Mouse (Mus musculus) heart, embryonic 13.5 days (tissue): ENCODE results near the gene Gngt2. TPM values are rescaled to one million over a fixed set of nuclear protein-coding genes. Genes with fewer than 3 reads are reported as not detected.

ENCODE experiments used
- ATAC-seq: fragments of 200-750 bp; cut with Nextera tagmentation; 2 replicates; pipeline ENCODE4 v1.8.0; 2017; ENCODE audit warnings: moderate TSS enrichment; ENCODE audit not compliant: insufficient number of reproducible peaks, low FRiP score, low TSS enrichment; ENCODE audit errors: extremely low read depth
- H3K27ac ChIP-seq: fragments of 300-500 bp; sonication (generic); replicated peaks from 2 replicates; pipeline ENCODE4 v1.5.1; 2015; ENCODE audit warnings: moderate library complexity, mild to moderate bottlenecking, inconsistent platforms
- H3K27me3 ChIP-seq: fragments of 300-500 bp; sonication (generic); replicated peaks from 2 replicates; pipeline ENCODE4 v1.6.1; 2015; ENCODE audit warnings: mild to moderate bottlenecking, inconsistent platforms
- H3K36me3 ChIP-seq: fragments of 300-500 bp; sonication (generic); 2 replicates; pipeline ENCODE4 v1.6.1; 2015; ENCODE audit warnings: mild to moderate bottlenecking, inconsistent platforms
- H3K4me1 ChIP-seq: fragments of 300-500 bp; sonication (generic); 2 replicates; pipeline ENCODE4 v1.6.1; 2015; ENCODE audit warnings: inconsistent platforms
- H3K4me2 ChIP-seq: fragments of 300-500 bp; sonication (generic); 2 replicates; pipeline ENCODE4 v1.6.1; 2015; ENCODE audit warnings: inconsistent platforms, mild to moderate bottlenecking, moderate library complexity
- H3K4me3 ChIP-seq: fragments of 300-500 bp; sonication (generic); 2 replicates; pipeline ENCODE4 v1.5.1; 2015; ENCODE audit warnings: moderate library complexity, mild to moderate bottlenecking, inconsistent platforms
- H3K9ac ChIP-seq: fragments of 300-500 bp; sonication (generic); 2 replicates; pipeline ENCODE4 v1.6.1; 2015; ENCODE audit warnings: inconsistent platforms, mild to moderate bottlenecking, moderate library complexity
- H3K9me3 ChIP-seq: fragments of 300-500 bp; sonication (generic); 2 replicates; pipeline ENCODE4 v1.6.1; 2016; ENCODE audit warnings: inconsistent platforms
- WGBS: fragments of 180-500 bp; shearing (Covaris S2); methylation state at CpG from one replicate; pipeline ENCODE4 v1.1.7; 2015; ENCODE audit warnings: mixed read lengths; 5-methylcytosine and 5-hydroxymethylcytosine counted together
- polyA plus RNA-seq: library from polyadenylated mRNA; unstranded; fragments of >200 nt; fragmentation: Nextera tagmentation; extraction: Ambion mirVana; gene quantifications from 2 replicates; pipeline ENCODE4 v1.2.1, GENCODE M21; 2015

The Gngt2 gene
- 36.6 and 41.4 TPM in 2 replicates for polyA plus RNA-seq

DNA sequence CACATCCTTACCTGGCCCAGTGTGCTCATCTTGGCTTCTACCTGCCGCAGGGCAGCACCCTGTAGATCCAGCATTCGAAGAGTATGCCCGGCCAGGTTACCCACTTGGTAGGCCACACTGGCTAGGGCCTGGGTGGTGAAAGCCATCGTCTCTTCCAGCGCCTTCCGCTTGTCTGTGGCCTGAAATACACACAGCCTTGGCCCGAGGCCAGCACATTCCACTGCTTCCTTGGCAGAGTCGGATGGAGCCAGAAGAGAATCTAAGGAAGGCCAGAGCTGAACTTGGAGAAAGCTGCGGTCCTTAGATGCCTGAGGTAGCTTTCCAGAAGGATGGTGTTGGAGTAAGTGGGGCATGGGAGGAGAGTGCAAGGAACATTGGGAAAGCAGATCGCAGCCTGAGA, at the start of gene Gngt2:
Gene Gngt2 (plus strand): TSS at position 158 of the 400 bp plus-strand sequence.
- H3K36me3 ChIP-seq = no peaks in the 10 kb centered on the region
- no peak for ATAC-seq
- WGBS = 19% methylated on average over 10 of the region's 10 CpGs

GRCm38 (mm10) chr11:95789451-95789891, 47.5 kb upstream of the Gngt2 start:
- WGBS = 79% methylated on average over 8 of the region's 8 CpGs
- Histone ChIP-seq H3K4me2 (no peak overlapping the region), H3K4me1 (peaks cover 15% of the 10 kb centered on the region), H3K4me3 (no peak overlapping the region), H3K36me3 (0 out of 2 replicates have a peak, but pooled peaks cover 4% of the 10 kb centered on the region), H3K27ac (no peak overlapping the region), H3K27me3 (no peaks in the 10 kb centered on the region), H3K9ac (no peak overlapping the region), H3K9me3 (peaks cover 6% of the 10 kb centered on the region; the same call in 1 of the 2 replicates)
- no peak for ATAC-seq

More for the DNA sequence above, at the start of gene Gngt2:
- peak within 1 kb of the TSS; percentile 70 for H3K27ac ChIP-seq
- peak within 1 kb of the TSS; percentile 64 for H3K4me2 ChIP-seq
- H3K4me1 ChIP-seq = peaks cover 64% of the 10 kb centered on the region
- H3K27me3 ChIP-seq = peaks cover 48% of the 10 kb centered on the region
- H3K9me3 ChIP-seq = no peaks in the 10 kb centered on the region
- H3K4me3 ChIP-seq = peak within 1 kb of the TSS; percentile 9
- H3K9ac ChIP-seq = peak within 1 kb of the TSS; percentile 33

DNA sequence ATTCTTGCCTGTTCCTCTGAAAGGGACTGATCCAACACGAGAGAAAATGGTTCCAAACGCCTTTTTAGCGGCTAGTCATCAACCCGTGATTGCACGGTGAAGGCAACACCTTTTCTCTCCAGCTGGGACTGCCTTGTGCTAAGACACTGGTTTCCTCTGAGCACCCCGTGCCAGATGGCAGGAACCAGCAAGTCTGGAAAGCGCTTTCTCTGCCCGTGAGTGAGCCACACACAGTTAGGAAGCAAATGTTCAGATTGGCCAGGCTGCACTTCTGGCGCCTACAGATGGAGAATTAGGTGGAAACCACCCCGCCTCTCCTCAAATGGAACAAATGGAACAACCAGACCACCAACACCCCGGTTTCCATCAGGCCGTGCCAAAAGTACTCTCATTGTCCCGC, 45.2 kb upstream of the Gngt2 start:
- Histone ChIP-seq H3K27me3 (peaks cover 9% of the 10 kb centered on the region), H3K4me2 (no peak overlapping the region), H3K4me1 (peaks cover 37% of the 10 kb centered on the region), H3K36me3 (no peaks in the 10 kb centered on the region), H3K9ac (no peak overlapping the region), H3K4me3 (no peak overlapping the region), H3K27ac (no peak overlapping the region), H3K9me3 (no peaks in the 10 kb centered on the region)
- WGBS = 78% methylated on average over 13 of the region's 13 CpGs
- no peak for ATAC-seq

DNA sequence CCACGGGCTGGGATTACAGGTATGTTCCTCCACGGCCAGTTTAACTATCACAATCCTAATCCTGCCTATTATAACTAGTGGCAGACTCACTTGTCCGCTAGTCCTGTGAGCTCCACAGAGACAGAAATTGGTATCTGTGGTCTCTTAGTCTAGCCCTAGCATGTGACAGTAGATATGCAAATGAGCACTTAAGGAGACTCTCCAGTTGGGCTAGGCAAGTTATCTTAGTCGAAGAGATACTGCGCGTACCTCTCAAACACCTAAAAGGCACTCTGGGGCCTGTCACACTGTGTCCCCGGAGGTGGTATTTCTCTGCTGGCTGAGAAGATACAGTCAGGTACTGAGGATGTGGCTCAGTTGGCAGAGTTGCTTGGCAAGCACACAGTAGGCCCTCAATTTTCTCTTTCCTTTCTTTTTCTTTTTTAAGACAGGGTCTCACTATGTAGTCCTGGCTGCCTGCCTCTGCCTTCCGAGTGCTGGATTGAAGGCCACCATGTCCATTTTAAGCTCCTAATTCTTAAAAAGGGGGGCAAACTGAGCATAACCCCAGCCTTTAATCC, 44.0 kb upstream of the Gngt2 start:
- Histone ChIP-seq H3K9me3 (no peaks in the 10 kb centered on the region), H3K4me2 (no peak overlapping the region), H3K27ac (no peak overlapping the region), H3K4me3 (no peak overlapping the region), H3K4me1 (peaks cover 41% of the 10 kb centered on the region), H3K27me3 (peaks cover 19% of the 10 kb centered on the region), H3K9ac (no peak overlapping the region), H3K36me3 (no peaks in the 10 kb centered on the region)
- 48% methylated on average over 8 of the region's 8 CpGs for WGBS
- ATAC-seq = no peak

DNA sequence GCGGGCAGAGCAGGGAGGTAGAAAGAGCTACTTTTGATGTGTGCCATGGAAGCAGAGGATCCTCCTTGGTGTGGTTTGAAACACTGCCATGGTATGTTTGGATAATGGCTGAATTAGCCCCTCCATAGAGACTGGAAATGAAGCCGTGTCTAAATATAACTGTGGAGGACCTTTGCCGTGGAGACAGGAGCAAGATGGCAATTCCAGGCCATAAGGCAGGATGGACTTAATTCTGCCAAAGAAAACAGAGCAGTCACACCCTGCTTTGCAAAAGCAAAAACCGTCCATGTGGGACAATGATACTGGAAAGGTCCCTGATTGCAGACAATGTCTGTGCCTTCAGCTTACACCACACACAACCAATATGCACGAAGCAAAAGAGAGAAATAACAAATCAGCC, 42.8 kb upstream of the Gngt2 start:
- Histone ChIP-seq H3K9me3 (no peaks in the 10 kb centered on the region), H3K4me3 (no peak overlapping the region), H3K27me3 (peaks cover 25% of the 10 kb centered on the region), H3K9ac (no peak overlapping the region), H3K4me1 (peaks cover 41% of the 10 kb centered on the region), H3K36me3 (no peaks in the 10 kb centered on the region), H3K4me2 (no peak overlapping the region), H3K27ac (no peak overlapping the region)
- ATAC-seq = no peak
- 41% methylated on average over 5 of the region's 5 CpGs for WGBS

- Histone ChIP-seq H3K9me3 (no peaks in the 10 kb centered on the region), H3K4me3 (no peak overlapping the region), H3K27ac (no peak overlapping the region), H3K36me3 (no peaks in the 10 kb centered on the region), H3K4me1 (peaks cover 41% of the 10 kb centered on the region), H3K4me2 (no peak overlapping the region), H3K9ac (no peak overlapping the region), H3K27me3 (peaks cover 25% of the 10 kb centered on the region)
- 27% methylated on average over 5 of the region's 5 CpGs for WGBS
- no peak for ATAC-seq
Measured at GRCm38 (mm10) chr11:95795582-95795981, 41.4 kb upstream of the Gngt2 start.

DNA sequence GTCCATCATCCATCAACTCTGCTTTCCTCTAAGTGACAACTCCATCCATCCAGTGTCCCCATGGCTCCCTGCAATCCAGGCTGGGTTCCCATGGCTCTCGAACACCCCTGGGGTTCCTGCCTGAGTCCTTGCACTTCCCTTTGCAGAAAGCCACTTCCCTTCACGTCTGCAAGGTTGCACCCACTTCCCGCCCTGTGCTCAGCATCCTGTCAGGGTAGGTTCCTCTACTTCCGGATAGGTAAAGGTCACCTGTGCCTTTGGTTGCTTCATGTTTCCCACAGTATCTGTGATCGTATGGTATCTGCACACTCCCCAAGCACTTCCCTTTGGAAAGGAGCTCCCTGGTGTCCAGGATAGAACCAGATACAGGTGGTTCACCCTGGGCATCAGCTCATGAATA, 32.0 kb upstream of the Gngt2 start:
- no peaks in the 10 kb centered on the region for H3K27me3 ChIP-seq
- no peak overlapping the region for H3K9ac ChIP-seq
- H3K4me2 ChIP-seq = no peak overlapping the region
- H3K27ac ChIP-seq = no peak overlapping the region
- H3K9me3 ChIP-seq = peaks cover 9% of the 10 kb centered on the region
- no peak for ATAC-seq
- H3K36me3 ChIP-seq = no peaks in the 10 kb centered on the region
- WGBS = 66% methylated on average over 5 of the region's 5 CpGs
- H3K4me1 ChIP-seq = peaks cover 15% of the 10 kb centered on the region
- H3K4me3 ChIP-seq = no peak overlapping the region

DNA sequence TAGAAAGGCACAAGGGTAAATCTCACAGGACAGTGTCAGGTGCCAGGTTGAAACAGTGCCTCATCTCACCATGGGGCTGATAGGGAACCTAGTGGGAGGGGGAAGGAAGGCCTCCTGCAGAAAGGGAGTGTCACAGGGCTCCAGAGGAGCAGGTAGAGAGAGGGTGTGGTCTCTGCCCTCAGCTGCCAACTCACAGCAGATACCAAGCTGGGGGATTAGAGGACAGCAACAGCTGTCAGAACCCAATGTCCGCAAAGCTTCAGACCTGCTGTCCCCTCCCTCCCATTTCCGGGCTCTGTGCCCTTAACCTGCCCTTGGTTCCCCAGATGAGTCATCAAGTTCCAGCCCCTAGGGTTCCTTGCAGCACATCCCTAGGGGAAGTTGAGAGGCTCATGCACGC, 31.5 kb upstream of the Gngt2 start:
- no peak overlapping the region for H3K4me2 ChIP-seq
- no peaks in the 10 kb centered on the region for H3K36me3 ChIP-seq
- no peaks in the 10 kb centered on the region for H3K27me3 ChIP-seq
- no peak overlapping the region for H3K9ac ChIP-seq
- peak; percentile 41 for ATAC-seq
- H3K4me1 ChIP-seq = peaks cover 15% of the 10 kb centered on the region
- H3K4me3 ChIP-seq = no peak overlapping the region
- WGBS = 17% methylated on average over 3 of the region's 3 CpGs
- H3K27ac ChIP-seq = no peak overlapping the region; the same call in 1 of the 2 replicates
- peaks cover 9% of the 10 kb centered on the region for H3K9me3 ChIP-seq

- peaks cover 15% of the 10 kb centered on the region for H3K4me1 ChIP-seq
- WGBS = 91% methylated on average over 5 of the region's 5 CpGs
- no peaks in the 10 kb centered on the region for H3K27me3 ChIP-seq
- no peak overlapping the region for H3K9ac ChIP-seq
- peaks cover 9% of the 10 kb centered on the region for H3K9me3 ChIP-seq
- no peak overlapping the region; the same call in 1 of the 2 replicates for H3K27ac ChIP-seq
- ATAC-seq = no peak
- H3K4me3 ChIP-seq = no peak overlapping the region
- no peak overlapping the region for H3K4me2 ChIP-seq
- H3K36me3 ChIP-seq = no peaks in the 10 kb centered on the region
Measured at GRCm38 (mm10) chr11:95807884-95808283, 29.1 kb upstream of the Gngt2 start.

DNA sequence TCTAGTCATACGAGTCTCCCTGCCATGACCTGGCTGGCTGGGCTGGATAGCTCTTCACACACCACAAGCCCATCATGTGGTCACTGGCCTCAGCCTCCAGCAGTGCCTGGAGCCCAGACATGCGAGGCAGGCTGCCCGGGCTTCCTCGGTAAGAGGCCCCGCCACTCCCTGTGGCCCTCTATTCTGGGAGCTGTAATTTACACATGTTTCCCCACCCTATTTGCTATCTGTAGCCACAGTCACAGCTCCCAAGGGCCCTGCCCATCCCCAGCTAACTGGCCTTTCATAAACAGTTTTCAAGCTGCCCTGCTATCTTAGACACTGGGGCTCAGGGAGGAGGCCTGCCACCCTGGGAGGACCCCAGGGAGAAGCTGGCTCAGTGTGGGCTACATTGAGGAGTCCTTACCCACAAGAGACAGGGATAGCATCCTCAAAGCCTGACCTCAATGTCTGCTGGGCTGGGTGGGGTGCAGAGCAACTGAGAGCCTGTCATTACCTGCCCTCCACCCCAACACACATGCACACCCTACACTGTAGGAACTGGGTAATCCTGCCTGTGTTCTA, 28.5 kb upstream of the Gngt2 start:
- no peak overlapping the region; the same call in 1 of the 2 replicates for H3K27ac ChIP-seq

DNA sequence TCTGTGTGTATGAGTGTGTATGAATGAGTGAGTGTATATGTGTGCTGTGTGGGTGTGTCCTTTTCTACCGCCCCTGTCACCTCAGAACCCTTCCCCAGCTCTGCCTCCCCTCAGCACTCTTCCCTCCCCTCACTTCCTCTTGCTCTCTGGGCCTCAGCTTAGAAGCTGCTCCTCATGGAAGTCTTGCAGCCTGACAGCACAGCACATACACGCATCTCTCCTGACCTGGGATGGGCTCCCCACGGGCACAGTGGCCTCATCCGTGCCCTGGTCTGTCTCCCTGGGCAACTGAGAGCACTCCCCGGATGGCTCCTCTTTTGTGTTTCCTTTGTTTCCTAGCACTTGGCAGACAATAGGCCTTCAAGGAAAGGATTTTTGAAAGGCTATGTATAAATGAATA, 27.4 kb upstream of the Gngt2 start:
- H3K4me2 ChIP-seq = no peak overlapping the region
- no peaks in the 10 kb centered on the region for H3K36me3 ChIP-seq
- peaks cover 9% of the 10 kb centered on the region for H3K9me3 ChIP-seq
- no peak for ATAC-seq
- no peak overlapping the region for H3K9ac ChIP-seq
- H3K27me3 ChIP-seq = no peaks in the 10 kb centered on the region
- peaks cover 15% of the 10 kb centered on the region for H3K4me1 ChIP-seq
- 46% methylated on average over 5 of the region's 5 CpGs for whole genome bisulfite sequencing
- no peak overlapping the region for H3K4me3 ChIP-seq
- no peak overlapping the region; the same call in 1 of the 2 replicates for H3K27ac ChIP-seq

More for the DNA sequence above, 28.5 kb upstream of the Gngt2 start:
- Histone ChIP-seq H3K9ac (no peak overlapping the region), H3K4me2 (no peak overlapping the region), H3K27me3 (no peaks in the 10 kb centered on the region), H3K36me3 (no peaks in the 10 kb centered on the region), H3K9me3 (peaks cover 9% of the 10 kb centered on the region), H3K4me3 (no peak overlapping the region), H3K4me1 (peaks cover 15% of the 10 kb centered on the region)
- ATAC-seq = peak; percentile 51; the same call in 1 of the 2 replicates
- 64% methylated on average over 5 of the region's 5 CpGs for WGBS

DNA sequence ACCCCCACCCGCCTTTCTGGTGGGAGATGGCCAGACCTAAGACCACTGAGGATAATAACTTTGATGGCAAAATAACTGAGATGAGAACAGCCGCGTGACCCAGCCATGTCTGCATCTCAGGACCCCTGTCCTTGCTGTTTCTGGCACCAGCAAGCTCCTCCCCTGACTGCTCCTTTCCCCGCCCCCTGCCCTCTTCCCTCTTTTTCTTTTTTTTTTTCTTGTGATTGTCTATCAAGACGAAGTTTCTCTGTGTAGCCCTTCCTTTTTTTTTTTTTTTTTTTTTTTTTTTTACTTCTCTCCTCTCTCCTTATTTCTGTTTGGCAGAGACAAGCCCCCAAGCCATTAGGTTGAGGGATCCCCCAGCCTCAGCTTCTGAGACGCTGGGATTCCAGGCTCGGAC, 26.2 kb upstream of the Gngt2 start:
- Histone ChIP-seq H3K27me3 (no peaks in the 10 kb centered on the region), H3K9ac (no peak overlapping the region), H3K4me1 (peaks cover 9% of the 10 kb centered on the region), H3K27ac (no peak overlapping the region), H3K4me2 (no peak overlapping the region), H3K36me3 (no peaks in the 10 kb centered on the region), H3K9me3 (peaks cover 9% of the 10 kb centered on the region), H3K4me3 (no peak overlapping the region)
- WGBS = 57% methylated on average over 7 of the region's 7 CpGs
- no peak for ATAC-seq
